Mouse (Mus musculus): ENCODE measurements around the gene Tada3.

The Tada3 gene

DNA sequence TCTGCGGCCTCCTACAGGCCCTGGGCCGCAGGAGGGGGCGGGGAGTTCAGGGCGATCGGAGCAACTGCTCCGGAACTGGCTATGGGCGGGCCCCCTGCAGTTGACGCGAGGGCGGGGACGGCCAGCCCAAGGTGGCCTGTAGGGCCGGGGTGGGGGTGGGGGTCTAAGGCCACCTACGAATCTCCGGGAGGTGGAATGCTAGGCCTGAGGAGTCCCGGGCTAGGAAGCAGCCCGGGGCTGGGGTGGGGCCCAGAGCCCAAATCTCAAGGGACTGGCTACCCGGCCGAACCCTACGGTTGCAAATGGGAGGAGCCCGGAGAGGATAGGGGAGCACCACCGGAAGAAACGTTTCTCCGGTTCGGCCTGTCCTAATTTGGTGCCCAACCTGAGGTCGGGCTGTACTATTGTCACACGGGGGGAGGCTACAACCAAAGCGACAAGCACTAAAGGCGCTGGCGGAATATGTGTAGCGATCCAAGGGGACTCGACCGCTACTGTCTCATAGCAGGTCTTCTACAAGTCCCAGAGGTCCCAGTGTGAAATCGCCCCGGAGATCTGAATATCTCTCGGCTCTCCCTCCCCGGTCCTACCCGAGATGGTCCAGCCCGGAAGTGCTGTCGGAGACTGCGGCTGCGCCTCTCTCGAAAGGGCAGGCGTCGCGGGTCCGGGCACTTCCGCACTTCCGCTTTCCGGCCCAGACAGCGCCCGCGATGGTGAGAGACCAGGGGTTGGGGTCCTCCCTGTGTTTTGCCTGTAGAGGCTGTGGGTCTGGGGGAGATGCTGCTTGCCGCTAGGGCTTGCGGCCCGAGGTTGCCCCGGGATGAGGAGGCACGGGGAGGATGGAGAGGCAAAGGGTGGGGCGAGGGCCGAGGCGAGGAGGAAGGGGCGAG, at the start of gene Tada3, which contains the start of gene Arpc4:
Tada3 (minus strand) TSS at position 388 of the 890 bp plus-strand sequence.
Arpc4 (plus strand) TSS at position 620 of the 890 bp plus-strand sequence.
- in situ Hi-C loops (cut with MboI, MseI), result no loop called here

- in situ Hi-C loops (cut with MboI, MseI), result no loop called here
Measured at GRCm38 (mm10) chr6:113427397-113427796, 49.7 kb upstream of the Tada3 start.

GRCm38 (mm10) chr6:113426696-113427095, 49.0 kb upstream of the Tada3 start:
- in situ Hi-C loops (cut with MboI, MseI), result no loop called here

GRCm38 (mm10) chr6:113424187-113424586, 46.5 kb upstream of the Tada3 start:
- in situ Hi-C loops (cut with MboI, MseI), result no loop called here

DNA sequence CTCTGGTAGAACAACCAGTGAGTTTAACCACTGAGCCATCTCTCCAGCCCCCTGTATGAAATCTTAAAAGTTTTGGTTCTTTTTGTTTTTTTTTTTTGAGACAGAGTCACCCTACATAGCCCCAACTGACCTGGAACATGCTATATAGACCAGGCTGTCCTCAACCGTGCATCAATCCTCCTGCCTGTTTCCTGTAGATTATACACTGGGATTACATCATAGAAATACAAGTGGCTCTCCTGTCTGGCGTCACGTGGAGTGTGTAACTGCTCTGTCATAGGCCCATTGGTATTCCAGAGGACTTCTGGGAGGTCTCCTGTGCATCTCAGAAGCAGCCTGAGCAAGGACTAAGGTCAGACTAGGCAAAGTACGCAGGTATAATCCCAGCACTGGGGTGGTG, 45.3 kb upstream of the Tada3 start:
- in situ Hi-C loops (cut with MboI, MseI), result no loop called here

DNA sequence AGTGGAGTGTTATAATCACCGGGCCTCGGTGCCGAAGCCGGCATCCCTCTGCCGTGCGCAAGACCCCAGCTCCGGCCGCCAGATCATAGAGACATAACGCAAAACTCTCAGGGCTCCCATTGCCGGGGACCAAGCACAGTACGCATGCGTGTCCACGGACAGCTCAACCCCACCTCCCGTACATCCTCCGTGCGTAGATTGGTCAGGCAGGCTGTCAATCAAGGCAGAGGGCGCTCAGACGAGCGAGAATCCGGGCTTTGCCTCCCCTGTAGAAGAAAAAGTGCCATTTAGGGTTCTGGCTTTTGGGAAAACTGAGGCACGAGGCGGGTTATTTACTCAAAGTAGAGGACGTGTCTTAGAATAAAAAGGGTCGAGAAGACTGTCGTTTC, 41.5 kb upstream of the Tada3 start, which contains the start of gene Rpusd3:
Rpusd3 (minus strand) TSS at position 142 of the 389 bp plus-strand sequence.
- in situ Hi-C loops (cut with MboI, MseI), result no loop called here

DNA sequence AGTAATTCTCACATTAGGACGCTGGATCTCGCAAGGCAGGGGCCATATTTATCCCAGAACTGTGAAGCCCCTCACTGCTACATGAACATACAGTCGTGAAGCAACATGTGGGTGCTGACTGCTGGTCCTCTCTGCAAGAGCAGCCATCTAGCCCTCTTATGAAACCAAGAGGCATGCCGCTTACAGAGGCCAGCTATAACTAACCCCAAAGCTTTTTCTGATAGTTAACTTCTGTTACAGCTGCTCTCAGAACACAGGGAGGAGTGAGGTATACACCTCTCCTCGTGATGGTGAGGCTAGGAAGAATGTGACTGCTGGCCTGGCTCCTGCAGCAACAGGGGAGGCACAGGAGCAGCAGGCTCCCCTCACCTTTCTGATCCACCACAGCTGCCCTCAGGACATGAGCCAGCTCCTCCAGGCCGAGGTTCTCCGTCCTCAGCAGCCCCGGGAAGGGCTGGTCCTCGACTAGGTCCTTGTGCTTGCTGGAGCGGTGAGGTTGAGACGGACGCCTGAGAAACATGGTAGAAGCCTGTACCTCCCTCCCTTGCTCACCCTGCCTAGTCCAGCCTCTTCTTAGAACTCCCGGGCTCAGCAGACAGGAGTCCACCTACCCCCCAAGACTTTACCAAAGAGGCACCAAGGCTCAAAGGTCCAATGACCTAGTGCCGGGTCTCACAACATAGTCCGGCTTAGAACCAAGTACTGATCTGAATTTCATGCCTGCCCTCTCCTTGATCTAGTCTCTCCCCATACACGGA, 40.9 kb upstream of the Tada3 start:
- in situ Hi-C loops (cut with MboI, MseI), result no loop called here

GRCm38 (mm10) chr6:113416416-113416815, 38.7 kb upstream of the Tada3 start:
- in situ Hi-C loops (cut with MboI, MseI), result no loop called here

DNA sequence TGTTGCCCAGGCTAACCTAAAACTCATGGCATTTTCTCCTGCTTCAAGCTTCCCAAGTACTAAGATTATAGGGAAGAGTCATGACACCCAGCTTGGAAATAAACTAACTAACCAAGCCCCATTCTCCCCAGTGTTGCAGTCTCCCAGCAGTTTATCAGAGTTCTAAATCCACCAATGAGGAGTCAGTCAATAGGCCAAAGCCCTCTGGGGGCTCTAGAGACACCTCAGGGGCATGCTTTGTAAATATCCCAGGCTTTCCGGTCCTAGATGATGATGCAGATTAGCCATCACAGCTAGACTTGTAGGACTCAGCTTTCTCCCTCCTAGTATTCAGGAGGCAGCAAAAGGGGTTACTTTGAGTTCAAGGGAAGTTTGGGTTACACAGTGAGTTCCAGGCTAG, 32.3 kb upstream of the Tada3 start:
- in situ Hi-C loops (cut with MboI, MseI), result no loop called here

DNA sequence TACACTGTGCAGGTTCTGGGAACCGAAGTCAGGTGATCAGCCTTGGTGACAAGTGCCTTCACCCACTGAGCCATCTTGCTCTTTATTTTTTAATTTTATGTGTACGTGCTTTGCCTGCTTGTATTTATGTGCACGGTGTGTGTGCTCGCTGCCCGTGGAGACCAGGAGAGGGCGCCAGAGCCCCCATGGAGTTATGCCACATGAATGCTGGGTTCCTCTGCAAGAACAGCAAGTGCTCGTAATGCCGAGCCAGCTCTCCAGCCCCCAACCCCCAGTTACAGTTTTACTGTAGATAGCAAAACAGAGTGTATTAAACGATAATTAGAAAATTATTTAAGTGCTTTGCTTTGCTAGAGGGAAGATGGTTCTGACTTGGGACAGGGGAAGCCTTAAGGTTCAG, 29.0 kb upstream of the Tada3 start:
- in situ Hi-C loops (cut with MboI, MseI), result no loop called here

DNA sequence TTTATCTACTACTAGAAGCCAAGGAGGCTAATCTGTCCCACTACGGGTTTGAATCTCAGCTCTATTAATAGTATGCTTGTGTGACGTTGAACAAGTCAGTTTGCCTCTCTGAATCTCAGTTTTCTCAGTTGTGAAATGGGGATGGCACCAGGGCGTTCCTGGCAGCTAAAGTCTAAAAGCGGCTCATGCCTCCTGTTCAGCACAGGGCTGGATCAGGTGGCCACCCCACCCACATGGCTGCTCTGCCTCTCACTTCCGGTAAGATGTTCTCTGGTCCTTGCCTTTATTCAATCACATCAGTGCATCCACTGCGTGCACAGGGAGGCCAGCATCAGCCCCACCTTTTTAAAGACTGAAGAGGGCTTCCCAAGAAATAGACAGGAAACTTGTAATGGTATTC, 27.8 kb upstream of the Tada3 start:
- in situ Hi-C loops (cut with MboI, MseI), result no loop called here

- in situ Hi-C loops (cut with MboI, MseI), result no loop called here
Measured at GRCm38 (mm10) chr6:113404649-113405448, 27.2 kb upstream of the Tada3 start.

DNA sequence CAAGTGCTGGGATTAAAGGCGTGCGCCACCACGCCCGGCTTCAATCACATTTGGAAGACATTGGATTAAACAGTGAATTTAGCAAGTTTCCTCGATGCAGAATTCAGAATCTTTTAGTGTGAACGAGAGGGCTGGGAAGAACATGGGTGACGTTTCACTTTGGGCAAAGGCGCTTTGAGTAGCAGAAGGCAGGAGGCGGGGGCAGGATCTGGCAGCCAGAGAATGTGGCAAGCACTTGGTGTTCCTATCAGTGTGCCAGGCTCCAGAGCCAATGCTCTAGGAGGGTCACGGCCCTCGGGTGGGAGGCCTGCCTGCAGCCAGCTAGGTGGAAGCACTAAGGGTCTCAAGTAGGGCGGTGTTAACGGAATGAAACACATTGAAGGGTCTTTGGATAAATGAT, 24.4 kb upstream of the Tada3 start:
- in situ Hi-C loops (cut with MboI, MseI), result no loop called here

DNA sequence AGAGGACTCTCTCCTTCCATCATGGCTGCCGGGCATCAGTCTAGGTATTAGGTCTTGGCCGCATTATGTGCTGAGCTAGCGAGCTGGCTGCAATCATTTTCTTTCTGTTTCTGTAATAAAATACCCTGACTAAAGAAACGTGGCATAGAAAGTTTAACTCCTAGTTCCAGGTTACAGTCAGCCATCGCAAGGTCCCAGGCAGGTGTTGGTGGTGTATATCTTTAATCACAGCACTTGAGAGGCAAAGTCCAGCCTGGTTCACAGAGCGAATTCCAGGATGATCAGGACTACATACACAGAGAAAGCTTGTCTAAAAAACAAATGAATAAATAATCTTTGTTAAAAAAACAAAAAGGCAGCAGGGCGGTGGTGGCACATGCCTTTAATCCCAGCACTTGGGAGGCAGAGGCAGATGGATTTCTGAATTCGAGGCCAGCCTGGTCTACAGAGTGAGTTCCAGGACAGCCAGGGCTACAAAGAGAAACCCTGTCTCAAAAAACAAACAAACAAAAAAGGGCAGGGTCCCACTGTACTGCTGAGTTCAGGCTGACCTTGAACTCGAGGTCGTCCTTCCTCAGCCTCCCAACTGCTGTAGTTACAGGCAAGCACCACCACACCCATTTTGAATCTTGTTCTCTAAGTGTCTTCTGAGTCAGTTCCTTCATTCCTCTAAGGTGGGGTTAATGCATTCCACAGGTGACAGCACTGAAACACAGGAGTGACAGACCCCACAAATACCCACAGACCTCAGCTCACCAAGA, 18.8 kb upstream of the Tada3 start:
- in situ Hi-C loops (cut with MboI, MseI), result no loop called here

DNA sequence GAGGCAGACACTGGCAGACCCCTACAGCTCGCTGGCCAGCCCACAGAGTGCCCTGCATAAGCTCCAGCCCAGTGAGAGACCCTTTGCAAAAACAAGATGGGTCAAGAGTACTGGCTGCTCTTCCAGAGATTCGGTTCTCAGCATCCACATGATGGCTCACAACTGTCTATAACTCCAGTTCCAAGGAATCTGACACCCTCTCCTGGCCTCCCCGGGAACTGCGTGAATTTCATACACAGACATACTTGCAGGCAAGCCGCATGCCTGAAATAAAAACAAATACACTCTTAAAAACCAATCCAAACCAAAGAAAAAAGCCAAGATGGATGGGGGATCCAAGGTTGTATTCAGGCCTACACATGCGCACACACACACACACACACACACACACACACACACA, 17.8 kb upstream of the Tada3 start:
- in situ Hi-C loops (cut with MboI, MseI), result no loop called here

GRCm38 (mm10) chr6:113394811-113395210, 17.1 kb upstream of the Tada3 start:
- in situ Hi-C loops (cut with MboI, MseI), result no loop called here

DNA sequence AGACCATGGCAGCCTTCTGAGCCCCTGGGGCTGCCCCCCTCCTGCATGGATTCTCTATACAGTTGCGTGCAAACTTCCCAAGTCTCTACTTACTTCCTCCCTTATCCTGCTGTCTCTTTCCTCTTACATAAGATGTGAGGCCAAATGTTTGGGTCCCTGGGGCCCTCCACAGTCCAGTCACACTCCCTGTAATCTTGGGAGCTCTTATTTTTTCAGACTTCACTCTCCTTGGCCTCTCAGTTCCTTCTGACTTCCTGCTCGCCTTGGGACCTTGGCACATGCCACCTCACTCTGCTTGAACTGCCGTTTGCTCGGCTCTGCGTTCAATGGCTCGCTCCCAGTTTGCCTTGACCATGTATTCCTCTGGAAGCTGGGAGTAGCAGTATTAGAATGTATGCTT, 16.3 kb upstream of the Tada3 start:
- in situ Hi-C loops (cut with MboI, MseI), result no loop called here

GRCm38 (mm10) chr6:113392387-113393071, 14.8 kb upstream of the Tada3 start:
- in situ Hi-C loops (cut with MboI, MseI), result no loop called here

DNA sequence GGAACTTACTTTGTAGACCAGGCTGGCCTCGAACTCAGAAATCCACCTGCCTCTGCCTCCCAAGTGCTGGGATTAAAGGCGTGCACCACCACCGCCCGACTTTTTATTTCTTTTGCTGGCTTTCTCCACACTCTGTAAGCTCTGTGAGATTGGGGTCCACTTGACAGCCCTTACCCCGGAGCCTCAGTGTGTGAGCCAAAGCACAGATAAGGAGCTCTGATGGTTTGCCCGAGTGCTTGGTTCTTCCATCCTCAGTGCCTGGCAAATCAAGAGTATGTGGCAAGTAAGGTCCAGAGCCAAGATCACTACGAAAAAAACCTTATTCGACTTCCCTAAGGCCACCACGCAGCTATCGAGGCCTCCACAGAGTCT, 14.3 kb upstream of the Tada3 start:
- in situ Hi-C loops (cut with MboI, MseI), result no loop called here

DNA sequence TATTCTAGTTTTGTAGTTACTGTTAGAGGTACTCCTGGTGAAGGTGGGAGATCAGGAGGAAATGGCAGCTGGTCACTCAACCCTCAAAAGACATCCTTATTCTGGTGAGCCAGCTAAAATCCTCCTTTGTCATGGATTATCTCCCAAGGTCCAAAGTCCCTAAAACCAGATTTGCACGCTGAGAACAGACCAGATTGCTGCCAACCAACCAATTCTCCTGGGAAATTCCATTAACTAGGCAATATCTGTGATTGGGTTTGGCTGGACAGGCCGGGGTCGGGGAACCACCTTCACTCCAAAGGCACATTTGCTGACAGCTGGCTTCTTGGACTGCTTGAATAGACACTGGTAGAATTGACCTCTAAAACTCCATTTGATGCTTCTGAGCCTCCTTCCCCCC, 13.0 kb upstream of the Tada3 start:
- in situ Hi-C loops (cut with MboI, MseI), result no loop called here

- in situ Hi-C loops (cut with MboI, MseI), result no loop called here
Measured at GRCm38 (mm10) chr6:113388960-113389359, 11.3 kb upstream of the Tada3 start, which contains the start of gene Ttll3. Gene Ttll3, plus strand, starts transcription at chr6:113389260.
